Mouse (Mus musculus): Measurements from ENCODE around the gene Fam57a. TPM values are rescaled to one million over a fixed set of nuclear protein-coding genes. Genes with fewer than 3 reads are reported as not detected.
"Not testable (repeated sequence)": the region's sequence is repeated elsewhere in the genome, so short reads cannot be mapped to it uniquely, and the experiment has no call there.

Fam57a gene
- total RNA-seq, 1 experiment from 2014 or later: 2.0 TPM

DNA sequence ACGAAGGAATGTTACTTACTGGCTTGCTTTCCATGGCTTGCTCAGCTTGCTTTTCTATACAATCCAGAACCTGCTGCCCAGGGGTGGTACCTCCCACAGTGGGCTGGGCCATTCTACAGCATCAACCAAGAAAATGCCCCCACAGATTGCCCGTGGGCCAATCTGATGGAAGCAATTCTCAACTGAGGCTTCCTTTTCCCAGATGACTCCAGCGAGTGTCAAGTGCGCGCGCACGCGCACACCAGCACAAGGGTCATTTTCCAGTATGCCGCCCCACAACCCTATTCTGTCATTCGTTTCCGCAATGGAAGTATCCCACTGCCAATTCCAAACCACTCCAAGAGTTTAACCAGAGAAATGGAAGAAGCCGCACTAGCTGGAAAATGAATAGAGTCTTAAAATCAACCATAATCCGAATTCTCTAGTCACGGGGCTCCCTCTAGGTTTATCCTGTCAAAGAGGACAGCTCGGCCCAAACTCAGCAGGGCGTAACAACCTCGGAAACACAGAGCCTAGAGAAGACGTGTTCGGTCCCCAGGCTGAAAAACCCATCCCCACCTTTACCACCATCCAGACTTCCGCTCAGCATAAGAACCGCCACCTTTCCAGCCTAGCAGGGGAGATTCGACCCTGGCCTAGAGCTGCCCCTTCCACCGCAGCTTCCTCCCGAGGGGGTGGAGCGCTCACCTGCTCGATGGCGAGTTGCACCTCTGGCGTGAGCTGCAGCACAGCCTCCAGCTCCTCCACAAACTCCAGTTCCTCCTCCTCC, 561 bp upstream of the Fam57a start:
- peak; percentile 48 for ATAC-seq (replicated peaks; ENCODE audit: low read depth, poor library complexity, severe bottlenecking)

DNA sequence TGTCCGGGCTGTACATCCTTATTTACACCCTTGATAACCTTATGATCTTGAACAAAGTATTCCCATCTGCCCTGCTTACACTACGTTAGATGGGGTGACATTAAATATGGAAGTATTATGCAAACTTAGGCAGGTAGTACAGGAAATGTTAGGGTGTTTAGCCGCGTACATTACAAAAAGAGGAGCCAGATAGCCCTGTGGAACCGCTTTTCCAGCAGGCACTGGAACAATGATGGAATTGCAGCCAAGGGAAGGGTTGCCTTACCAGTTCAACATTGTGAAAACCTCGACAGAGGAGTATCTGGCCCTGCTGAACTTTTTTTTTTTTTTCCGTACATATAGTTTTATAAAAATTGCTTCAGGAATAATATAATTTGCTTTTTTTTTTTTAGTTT, 672 bp downstream of the Fam57a start:
- no peak for ATAC-seq (replicated peaks; ENCODE audit: low read depth, poor library complexity, severe bottlenecking)

DNA sequence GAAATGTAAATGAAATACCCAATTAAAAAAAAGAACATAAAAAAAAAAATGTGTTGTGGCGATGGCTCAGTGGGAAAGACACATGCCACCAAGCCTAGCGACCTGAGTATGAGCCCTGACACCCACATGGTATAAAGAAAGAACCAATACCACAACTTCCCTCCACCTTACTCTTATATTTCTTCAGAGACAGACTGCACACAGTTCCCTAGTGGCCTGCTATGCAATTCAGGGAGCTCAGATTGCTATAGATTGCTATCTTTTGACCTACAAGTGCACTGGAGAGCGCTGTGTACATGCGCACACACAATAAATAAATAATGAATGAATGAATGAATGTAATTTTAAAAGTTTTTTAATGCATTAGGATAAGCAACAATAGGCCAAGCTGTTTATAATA, 4.3 kb downstream of the Fam57a start:
- no peak for ATAC-seq (replicated peaks; ENCODE audit: low read depth, poor library complexity, severe bottlenecking)

DNA sequence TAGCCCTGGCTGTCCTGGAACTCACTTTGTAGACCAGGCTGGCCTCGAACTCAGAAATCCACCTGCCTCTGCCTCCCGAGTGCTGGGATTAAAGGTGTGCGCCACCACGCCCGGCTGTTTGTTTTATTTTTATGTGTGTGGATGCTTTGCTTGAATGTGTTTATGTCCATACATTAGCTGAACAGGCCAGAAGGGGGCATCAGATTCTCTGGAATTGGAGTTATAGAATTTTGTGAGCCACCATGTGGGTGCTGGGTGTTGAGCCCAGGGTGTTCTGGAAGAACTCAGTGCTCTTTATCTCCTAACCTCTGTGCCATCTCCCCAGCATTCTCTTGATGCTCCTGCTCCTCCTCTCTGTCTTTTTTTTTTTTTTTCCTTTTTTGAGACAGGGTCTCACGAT, 7.4 kb downstream of the Fam57a start:
- ATAC-seq (replicated peaks; ENCODE audit: low read depth, poor library complexity, severe bottlenecking): no peak

DNA sequence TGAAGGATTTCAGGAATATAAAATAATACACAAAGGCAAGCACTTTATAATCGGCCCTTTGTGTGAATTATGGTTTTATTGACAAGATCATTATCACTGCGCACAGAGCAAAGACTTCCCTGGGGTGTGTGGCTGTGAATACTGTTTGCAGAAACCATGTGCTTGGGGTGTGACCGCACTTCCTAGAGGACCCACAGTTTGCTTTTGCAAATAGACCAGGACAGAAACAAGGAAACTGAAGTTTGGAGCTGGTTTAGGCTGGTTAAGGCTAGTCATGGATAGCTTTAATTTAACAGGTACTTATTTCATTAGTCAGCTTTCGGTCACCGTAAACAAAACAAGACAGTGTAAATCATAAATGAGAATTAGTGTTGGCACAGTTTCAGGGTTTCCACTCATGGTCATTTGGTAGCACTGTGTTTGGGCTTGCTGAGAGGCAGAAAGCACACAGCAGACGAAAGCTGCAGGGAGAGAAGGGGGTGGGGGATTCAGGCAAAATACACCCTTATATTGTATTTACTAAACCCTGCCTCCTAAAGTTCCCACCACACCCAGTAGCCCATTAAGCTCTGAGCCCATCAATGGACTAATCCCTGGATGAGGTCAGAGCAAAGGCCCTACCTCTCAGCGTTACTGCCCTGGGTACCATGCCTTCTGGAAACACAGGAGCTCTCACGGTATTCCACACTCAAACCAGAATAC, 17.0 kb downstream of the Fam57a start:
- no peak for ATAC-seq (replicated peaks; ENCODE audit: low read depth, poor library complexity, severe bottlenecking)

DNA sequence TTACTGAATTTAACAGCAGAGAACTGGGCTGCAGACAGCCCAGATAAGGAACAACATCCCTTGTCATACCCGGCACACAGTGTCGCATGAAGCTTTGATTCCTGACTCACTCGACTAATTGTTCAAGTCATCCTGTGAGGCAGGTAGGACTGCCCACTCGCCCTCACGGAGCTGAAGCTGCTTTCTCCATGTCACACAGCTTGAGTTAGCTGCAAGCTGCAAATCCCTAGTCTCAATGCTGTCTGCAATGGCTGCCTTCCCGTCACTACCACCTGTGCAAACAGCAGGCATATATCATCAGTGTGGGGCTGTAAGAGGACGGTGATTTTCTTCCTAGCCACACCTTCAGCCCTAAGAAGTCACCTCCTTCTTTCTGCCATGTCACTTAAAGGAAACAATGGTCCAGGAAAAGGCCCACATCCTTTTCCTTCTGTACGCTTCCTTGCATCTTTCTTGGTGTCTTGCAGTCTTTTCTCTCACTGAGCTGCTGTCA, 17.6 kb downstream of the Fam57a start:
- ATAC-seq (replicated peaks; ENCODE audit: low read depth, poor library complexity, severe bottlenecking): no peak

DNA sequence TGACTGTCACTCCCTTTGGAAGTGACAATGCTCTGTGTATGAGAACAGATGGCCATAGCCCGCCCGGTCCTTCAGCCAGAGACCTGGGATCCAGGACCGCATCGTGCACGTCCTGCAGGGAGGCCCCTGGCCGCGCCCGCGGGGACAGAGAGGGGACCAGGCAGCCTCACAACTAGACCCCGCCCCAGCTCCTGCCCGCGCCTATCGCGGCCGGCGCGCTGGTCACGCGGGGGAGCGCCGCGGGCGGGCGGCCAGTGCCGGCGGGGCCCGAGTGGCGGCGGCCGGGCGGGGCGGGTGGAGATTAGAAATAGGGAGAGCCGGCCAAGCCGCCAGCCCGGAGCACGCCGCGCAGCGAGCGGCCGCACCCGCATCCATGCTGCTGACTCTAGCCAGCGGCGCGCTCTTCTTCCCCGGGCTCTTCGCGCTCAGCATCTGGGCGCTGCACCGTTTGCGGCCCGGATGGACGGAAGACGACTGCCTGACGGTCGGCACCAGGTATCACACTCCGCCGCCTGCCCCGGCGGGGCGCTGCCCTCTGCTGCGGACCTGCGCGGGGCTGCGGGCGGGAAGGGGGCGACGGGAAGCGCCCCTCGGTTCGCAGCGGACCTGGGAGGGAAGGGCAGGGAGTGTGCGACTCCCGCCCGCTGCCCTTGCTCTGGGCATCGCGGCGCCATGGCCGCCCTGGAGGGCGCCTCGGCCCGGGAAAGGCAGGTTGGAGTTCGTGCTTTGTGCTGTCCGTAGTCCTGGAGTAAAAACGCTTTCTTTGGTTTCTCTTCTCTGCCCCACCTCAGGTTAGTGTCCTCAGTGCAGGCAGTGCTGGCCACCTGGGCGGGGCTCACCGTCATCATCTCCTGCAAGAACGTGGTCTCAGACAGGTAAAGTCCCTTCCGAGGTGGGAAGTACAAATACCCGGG, 22.5 kb downstream of the Fam57a start:
- ATAC-seq (replicated peaks; ENCODE audit: low read depth, poor library complexity, severe bottlenecking): peak; percentile 88

DNA sequence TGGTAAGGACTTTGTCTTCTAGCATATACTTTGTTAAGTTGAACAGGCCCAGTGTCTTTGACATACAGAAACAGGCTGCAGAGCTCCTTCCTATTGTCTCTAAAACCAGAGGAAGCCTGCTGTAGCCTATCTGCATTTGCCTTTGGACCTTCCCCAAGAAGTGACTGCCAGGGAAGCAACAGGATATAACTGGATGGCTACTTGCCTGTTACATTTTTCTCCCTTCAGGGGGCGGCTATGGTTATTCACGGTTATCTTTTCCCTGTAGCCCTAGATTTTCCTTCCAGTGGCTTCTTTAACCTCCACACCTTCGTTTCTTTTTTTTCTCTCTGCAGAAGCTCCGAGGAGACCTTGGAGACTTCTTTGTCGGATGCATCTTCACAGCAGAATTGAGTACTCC, 27.3 kb downstream of the Fam57a start:
- ATAC-seq (replicated peaks; ENCODE audit: low read depth, poor library complexity, severe bottlenecking): no peak

DNA sequence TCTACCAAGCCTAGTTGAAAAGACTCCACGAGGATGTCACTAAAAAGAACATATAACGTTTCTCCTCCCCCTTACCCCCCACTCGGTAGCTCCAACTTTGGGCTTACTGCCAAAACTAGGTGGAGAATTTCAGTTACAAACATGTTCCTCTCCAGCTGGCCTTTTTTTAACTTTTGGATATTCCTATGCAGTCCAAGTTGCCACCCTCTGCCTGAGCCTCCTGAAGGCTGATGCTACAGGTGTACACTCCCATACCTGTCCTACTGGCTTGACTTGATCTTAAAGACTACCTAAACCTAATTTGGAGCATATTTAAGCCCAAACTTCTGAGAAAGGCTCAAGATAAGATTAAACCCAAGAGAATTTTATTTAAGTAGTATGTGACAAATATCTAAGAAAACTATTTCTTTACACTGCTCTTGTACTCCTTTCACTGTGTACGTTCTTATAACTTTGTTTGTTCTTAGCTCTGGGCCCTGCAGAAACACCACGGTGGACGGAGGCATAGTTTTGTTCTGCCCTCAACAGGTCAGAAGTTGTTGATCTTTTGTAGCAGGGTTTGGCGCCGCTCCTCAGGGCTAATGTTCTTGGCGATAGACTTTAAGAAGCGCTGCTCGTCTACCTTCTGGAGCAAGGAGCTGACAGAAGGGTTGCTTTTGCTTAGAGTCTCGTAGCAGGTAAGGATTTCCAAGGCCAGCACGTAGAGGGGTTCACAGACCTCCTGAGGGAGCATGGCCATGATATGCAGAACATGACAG, 30.9 kb downstream of the Fam57a start:
- ATAC-seq (replicated peaks; ENCODE audit: low read depth, poor library complexity, severe bottlenecking): no peak

DNA sequence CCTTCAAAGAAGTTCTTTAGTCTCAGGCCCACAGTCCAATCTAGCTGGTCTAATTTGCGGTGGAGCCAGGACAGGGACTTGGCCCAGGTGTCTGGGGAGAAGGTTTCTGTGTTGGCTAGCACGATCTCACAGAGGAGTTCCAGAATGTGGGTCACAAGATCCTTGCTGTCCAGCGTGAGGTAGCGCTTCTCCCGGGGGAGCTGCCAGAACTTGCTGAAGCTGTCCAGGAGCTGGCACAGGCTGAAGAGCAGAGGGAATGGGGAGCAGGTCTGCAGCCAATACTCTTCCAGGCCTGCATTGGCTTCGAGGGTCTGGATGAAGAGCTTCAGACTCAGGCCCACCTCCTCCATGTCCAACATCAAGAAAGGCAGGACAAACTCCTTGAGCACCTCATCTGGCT, 32.1 kb downstream of the Fam57a start:
- not testable (repeated sequence) for ATAC-seq (replicated peaks; ENCODE audit: low read depth, poor library complexity, severe bottlenecking)

DNA sequence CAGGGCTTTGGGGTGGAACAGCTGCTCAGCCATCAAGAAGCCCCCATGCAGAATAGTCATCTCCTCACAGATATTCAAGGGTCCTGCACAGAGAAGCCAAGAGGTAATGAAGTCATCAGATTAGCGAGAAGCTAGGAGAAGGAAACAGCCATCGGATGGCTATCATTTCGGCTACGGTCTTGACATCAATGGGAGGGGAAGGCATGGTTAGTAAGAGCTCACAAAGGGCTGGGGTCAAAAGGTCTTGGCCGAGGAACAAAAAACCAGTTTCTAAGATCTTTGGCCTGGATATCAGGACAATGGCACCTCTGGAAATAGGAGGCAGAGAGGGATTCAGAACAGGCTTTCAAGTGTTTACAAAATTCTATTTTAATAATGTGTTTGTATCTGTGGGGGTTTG, 34.4 kb downstream of the Fam57a start:
- ATAC-seq (replicated peaks; ENCODE audit: low read depth, poor library complexity, severe bottlenecking): no peak

DNA sequence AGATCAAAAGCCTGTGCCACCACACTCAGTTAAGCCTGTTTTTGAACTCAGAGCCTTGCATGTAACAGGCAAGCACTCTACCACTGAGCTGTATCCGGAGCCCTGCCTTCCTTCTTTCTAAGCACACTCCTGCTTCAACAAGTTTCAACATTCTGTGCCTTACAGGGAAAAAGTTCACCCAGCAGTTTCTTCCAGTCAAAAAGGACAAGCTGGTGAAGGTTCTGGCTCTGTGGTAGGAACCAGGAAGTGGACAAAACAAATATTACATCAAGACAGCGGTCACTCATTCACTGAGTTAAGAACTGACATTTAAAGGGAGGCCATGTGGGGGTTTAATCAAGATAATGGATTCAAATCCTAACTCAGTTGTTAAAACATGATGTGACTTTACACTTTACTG, 35.5 kb downstream of the Fam57a start:
- ATAC-seq (replicated peaks; ENCODE audit: low read depth, poor library complexity, severe bottlenecking): no peak

DNA sequence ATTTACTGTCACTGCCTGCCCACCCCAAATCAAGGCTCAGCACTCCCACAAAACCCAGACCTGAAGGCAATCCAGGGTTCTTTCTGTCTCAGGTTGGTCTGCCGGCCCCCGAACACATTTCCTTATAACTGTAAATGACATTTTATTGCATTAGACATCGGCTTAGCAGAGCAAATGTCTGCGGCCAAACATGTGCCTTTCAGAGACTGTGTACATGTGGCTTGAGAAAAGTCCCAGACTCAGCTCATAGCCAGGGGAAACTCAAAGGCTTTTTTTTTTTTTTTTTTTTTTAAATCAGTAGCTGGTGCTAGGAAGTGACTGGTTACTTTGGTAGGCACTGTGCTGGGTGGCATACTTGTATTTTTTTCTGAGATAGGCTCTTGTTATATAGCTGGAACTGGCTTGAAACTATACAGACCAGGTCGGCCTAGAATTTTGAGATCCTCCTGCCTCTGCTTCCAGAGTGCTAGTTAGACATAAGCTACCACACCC, 36.6 kb downstream of the Fam57a start:
- no peak for ATAC-seq (replicated peaks; ENCODE audit: low read depth, poor library complexity, severe bottlenecking)

DNA sequence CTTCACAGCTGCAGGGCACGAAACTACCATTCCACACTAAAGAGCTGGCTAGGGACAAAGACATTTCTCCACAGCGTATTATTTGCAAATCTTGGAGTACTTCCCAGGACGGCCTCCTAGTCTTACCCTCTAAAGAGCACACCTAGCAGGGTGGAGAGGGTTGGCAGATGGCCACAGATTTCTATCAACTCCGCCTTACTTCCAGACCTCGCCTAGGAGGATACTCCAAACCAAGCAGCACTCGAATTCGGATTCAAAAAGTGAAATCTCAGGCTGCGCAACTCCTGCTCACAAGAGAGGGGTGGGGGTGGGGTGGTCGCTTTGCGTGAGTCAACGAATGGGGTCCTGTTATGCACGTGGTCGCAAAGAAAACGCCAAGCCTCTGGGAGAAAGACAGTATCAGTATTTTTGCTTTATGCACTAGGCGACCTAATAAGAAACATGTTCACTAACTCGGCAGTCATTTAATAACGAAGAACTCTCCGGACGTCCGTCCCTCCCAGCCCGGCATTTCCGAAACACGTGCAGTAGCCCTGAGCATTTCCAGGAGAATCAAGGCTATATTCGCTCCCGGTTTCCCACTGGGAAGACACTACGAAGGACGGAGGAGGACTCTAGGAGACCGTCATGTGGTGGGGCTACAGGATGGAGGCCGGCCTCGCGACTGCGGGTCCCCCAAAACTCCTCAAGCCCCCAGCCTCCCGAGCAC, 37.4 kb downstream of the Fam57a start:
- no peak for ATAC-seq (replicated peaks; ENCODE audit: low read depth, poor library complexity, severe bottlenecking)

DNA sequence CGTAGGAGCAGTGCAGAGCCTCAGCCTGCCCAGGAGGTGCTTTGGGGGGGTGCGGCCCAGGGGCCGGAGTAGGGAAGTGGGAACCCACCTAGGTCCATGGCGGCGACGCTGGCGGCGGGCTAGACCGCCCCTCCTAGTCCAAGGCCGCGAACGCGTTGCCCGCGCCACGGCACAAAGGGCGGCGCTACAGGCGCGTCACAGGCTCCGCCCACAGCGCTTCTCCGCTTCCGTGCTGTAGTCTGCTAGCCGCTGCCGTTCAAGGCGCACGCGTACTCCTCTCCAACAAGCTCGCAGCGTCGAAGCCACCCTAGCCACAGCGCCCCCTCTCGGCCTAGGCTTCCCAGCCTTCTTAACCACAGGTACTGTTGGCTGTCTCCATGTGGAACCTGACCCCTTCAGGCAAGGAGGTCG, 37.9 kb downstream of the Fam57a start, which contains the start of the genes Dbil5 and Gemin4:
Gene Dbil5 (plus strand): TSS at position 219 of the 411 bp plus-strand sequence.
Gene Gemin4 (minus strand): TSS at position 275 of the 411 bp plus-strand sequence.
- ATAC-seq (replicated peaks; ENCODE audit: low read depth, poor library complexity, severe bottlenecking): peak; percentile 99

DNA sequence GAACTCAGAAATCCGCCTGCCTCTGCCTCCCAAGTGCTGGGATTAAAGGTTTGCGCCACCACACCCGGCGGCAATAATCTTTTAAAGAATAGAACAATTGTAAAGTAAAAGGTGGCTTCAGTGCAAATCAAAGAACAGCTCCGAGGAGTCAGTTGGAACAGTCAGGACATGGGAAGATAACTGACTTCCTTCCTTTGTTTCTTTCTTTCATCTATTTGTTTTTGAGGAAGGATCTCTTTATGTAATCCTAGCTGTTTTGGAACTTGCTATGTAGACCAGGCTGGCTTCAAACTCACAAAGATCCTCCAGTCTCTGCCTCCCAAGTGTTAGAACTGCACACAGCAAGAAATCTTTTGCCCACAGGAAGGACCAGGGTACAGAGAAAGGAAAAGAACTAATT, 45.2 kb downstream of the Fam57a start:
- ATAC-seq (replicated peaks; ENCODE audit: low read depth, poor library complexity, severe bottlenecking): no peak

DNA sequence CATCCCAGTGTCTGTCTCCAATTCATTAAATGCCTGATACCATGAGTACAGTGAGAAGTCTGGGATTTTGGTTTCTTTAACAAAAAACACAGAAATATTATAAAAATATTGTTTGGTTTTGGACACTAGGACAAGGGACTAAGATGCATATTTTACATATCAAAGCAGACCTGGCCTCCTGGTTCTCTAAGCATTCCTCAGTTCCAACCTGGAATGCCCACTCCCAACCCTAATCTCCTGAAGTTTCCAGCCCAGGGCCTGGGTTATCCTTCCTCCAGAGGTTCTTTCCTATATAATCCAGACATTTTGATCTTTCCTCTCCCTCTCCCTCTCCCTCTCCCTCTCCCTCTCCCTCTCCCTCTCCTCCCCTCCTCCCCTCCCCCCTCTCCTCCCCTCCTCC, 45.6 kb downstream of the Fam57a start:
- no peak for ATAC-seq (replicated peaks; ENCODE audit: low read depth, poor library complexity, severe bottlenecking)

DNA sequence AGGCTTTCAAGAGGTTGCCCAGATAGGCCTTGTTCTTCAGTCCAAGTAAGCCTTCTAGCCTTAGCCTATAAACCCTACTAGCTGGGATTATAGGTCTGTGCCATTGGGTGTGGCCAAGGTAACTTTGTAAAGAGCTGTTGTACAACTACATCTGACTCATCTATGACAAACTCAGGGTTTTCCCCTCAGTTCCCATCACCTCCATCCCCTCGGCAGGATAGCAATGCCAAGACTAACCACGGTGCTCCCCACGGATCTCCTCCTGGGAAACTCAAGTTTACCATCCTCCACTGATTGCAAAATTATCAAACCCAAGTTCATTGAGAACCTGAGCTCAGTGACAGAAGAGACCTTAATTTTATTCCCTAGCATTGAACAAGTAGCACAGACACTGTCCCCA, 56.7 kb downstream of the Fam57a start:
- ATAC-seq (replicated peaks; ENCODE audit: low read depth, poor library complexity, severe bottlenecking): no peak

DNA sequence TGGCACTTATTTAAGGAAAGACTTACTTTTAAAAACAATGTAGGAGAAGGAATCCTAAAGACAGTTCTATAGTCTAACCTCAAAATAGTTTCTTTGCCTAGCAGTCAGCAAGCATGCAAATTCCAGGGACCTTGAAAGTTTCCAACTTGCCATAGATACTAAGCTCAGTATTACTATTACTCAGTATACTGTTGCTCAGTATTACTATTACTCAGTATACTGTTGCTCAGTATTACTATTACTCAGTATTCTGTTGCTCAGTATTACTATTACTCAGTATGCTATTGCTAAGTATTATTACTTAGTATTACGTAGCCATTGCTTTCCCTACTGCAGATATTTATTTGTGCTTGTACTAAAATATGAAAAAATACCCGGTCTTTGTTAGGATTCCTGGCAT, 60.3 kb downstream of the Fam57a start:
- no peak for ATAC-seq (replicated peaks; ENCODE audit: low read depth, poor library complexity, severe bottlenecking)

Data from common myeloid progenitor, adult 5-6 weeks (primary cell).